Mouse (Mus musculus): ENCODE measurements around the gene Utf1. TPM values are rescaled to one million over a fixed set of nuclear protein-coding genes. Genes with fewer than 3 reads are reported as not detected.
A peak's percentile ranks its signal among the peaks of the same experiment; 100 is the strongest.

The Utf1 gene
- polyA plus RNA-seq, 2 experiments = not detected

- DNase-seq (ENCODE audit: low read depth in 3 of 3, low spot score in 3 of 3) (peak in 2 of 3 experiments; percentile 33 to 44), ATAC-seq (ENCODE audit: insufficient read depth) (no peak)
- peaks cover 24% of the 10 kb centered on the region for H3K36me3 ChIP-seq (replicated peaks; ENCODE audit: control insufficient read depth, insufficient read depth, low read depth)
- no peak overlapping the region for H3K27ac ChIP-seq
- H3K27me3 ChIP-seq (ENCODE audit: control insufficient read depth, insufficient read depth, low read length) = no peaks in the 10 kb centered on the region
- H3K4me1 ChIP-seq (replicated peaks; ENCODE audit: control insufficient read depth in 2 of 2, insufficient read depth in 2 of 2, low read length in 1 of 2) = no peaks in the 10 kb centered on the region
- H3K4me2 ChIP-seq (ENCODE audit: low read depth) = no peak overlapping the region
- WGBS (ENCODE audit: insufficient replicate concordance) = 32% methylated on average over 3 of the region's 3 CpGs
- TF ChIP-seq CTCF (IDR thresholded peaks at IDR 0.05; ENCODE audit: low read depth) (peak; percentile 77), EP300 (IDR thresholded peaks at IDR 0.05; ENCODE audit: low read depth) (no peak)
- no peak overlapping the region for H3K4me3 ChIP-seq (ENCODE audit: insufficient read depth in 1 of 2, low read depth in 2 of 2, low read length in 2 of 2)
- H3K9ac ChIP-seq (replicated peaks) = no peak overlapping the region
- no peaks in the 10 kb centered on the region for H3K9me3 ChIP-seq (ENCODE audit: control insufficient read depth, low read length)
Measured at GRCm38 (mm10) chr7:139994676-139995075, 51.1 kb downstream of the Utf1 start.

MicroRNAs within 50 kb of the gene (microRNA counts, 519-probe panel; counts per million panel counts)
- microRNA mmu-miR-202-3p (69.9 counts per million), microRNA mmu-miR-202-5p (69.9 counts per million)

Small RNA genes lying within 50 kb of the gene (microRNA-seq; reads per million reads assigned to microRNA genes)
- gene Mir202 (not detected), gene Mir7062 (not detected), gene mmu-mir-7686 (not detected)

Other genes with a start within 250 kb of the Utf1 start
- not detected in 2 replicates for gene Adgra1, start 109.6 kb upstream of the Utf1 start, polyA plus RNA-seq (2012; rRNA removed)
- not detected in 2 replicates for gene Adgra1, start 109.6 kb upstream of the Utf1 start, polyA plus RNA-seq (2014; fragmentation: Nextera tagmentation; extraction: Ambion mirVana)
- gene Kndc1, start 49.1 kb upstream of the Utf1 start, polyA plus RNA-seq (2012; rRNA removed) = 0.01 and 0.04 TPM in 2 replicates
- not detected in 2 replicates for gene Kndc1, start 49.1 kb upstream of the Utf1 start, polyA plus RNA-seq (2014; fragmentation: Nextera tagmentation; extraction: Ambion mirVana)
- 0.04 TPM in 1 of 2 replicates, not detected in the other for gene 6430531B16Rik, start 35.0 kb downstream of the Utf1 start, polyA plus RNA-seq (2012; rRNA removed)
- gene 6430531B16Rik, start 35.0 kb downstream of the Utf1 start, polyA plus RNA-seq (2014; fragmentation: Nextera tagmentation; extraction: Ambion mirVana) = not detected in 2 replicates
- 0.83 and 0.98 TPM in 2 replicates for gene Adam8, start 48.8 kb downstream of the Utf1 start, polyA plus RNA-seq (2012; rRNA removed)
- gene Adam8, start 48.8 kb downstream of the Utf1 start, polyA plus RNA-seq (2014; fragmentation: Nextera tagmentation; extraction: Ambion mirVana) = 0.34 and 0.46 TPM in 2 replicates
- gene Zfp511, start 92.6 kb downstream of the Utf1 start, polyA plus RNA-seq (2012; rRNA removed) = 19.8 and 25.6 TPM in 2 replicates
- 16.9 and 20.0 TPM in 2 replicates for gene Zfp511, start 92.6 kb downstream of the Utf1 start, polyA plus RNA-seq (2014; fragmentation: Nextera tagmentation; extraction: Ambion mirVana)
- 17.4 and 19.3 TPM in 2 replicates for gene Tubgcp2, start 92.9 kb downstream of the Utf1 start, polyA plus RNA-seq (2012; rRNA removed)
- 21.6 and 25.3 TPM in 2 replicates for gene Tubgcp2, start 92.9 kb downstream of the Utf1 start, polyA plus RNA-seq (2014; fragmentation: Nextera tagmentation; extraction: Ambion mirVana)
- not detected in 2 replicates for gene Msx3, start 105.3 kb downstream of the Utf1 start, polyA plus RNA-seq (2012; rRNA removed)
- not detected in 2 replicates for gene Msx3, start 105.3 kb downstream of the Utf1 start, polyA plus RNA-seq (2014; fragmentation: Nextera tagmentation; extraction: Ambion mirVana)
- gene Caly, start 138.8 kb downstream of the Utf1 start, polyA plus RNA-seq (2012; rRNA removed) = 0.19 TPM in 1 of 2 replicates, not detected in the other
- gene Caly, start 138.8 kb downstream of the Utf1 start, polyA plus RNA-seq (2014; fragmentation: Nextera tagmentation; extraction: Ambion mirVana) = not detected in 2 replicates
- 0.87 TPM in 1 of 2 replicates, not detected in the other for gene Prap1, start 149.6 kb downstream of the Utf1 start, polyA plus RNA-seq (2012; rRNA removed)
- gene Prap1, start 149.6 kb downstream of the Utf1 start, polyA plus RNA-seq (2014; fragmentation: Nextera tagmentation; extraction: Ambion mirVana) = not detected in 2 replicates
- 6.3 and 6.7 TPM in 2 replicates for gene Fuom, start 158.7 kb downstream of the Utf1 start, polyA plus RNA-seq (2012; rRNA removed)
- gene Fuom, start 158.7 kb downstream of the Utf1 start, polyA plus RNA-seq (2014; fragmentation: Nextera tagmentation; extraction: Ambion mirVana) = 7.7 and 9.2 TPM in 2 replicates
- gene Paox, start 172.0 kb downstream of the Utf1 start, polyA plus RNA-seq (2012; rRNA removed) = 4.2 and 5.4 TPM in 2 replicates
- 10.4 and 10.5 TPM in 2 replicates for gene Paox, start 172.0 kb downstream of the Utf1 start, polyA plus RNA-seq (2014; fragmentation: Nextera tagmentation; extraction: Ambion mirVana)
- gene Echs1, start 172.7 kb downstream of the Utf1 start, polyA plus RNA-seq (2012; rRNA removed) = 36.5 and 45.7 TPM in 2 replicates
- gene Echs1, start 172.7 kb downstream of the Utf1 start, polyA plus RNA-seq (2014; fragmentation: Nextera tagmentation; extraction: Ambion mirVana) = 97.2 and 99.0 TPM in 2 replicates
- gene Mtg1, start 193.8 kb downstream of the Utf1 start, polyA plus RNA-seq (2012; rRNA removed) = 10.1 and 14.6 TPM in 2 replicates
- 17.3 and 18.5 TPM in 2 replicates for gene Mtg1, start 193.8 kb downstream of the Utf1 start, polyA plus RNA-seq (2014; fragmentation: Nextera tagmentation; extraction: Ambion mirVana)
- 0.01 TPM in 1 of 2 replicates, not detected in the other for gene Sprn, start 211.1 kb downstream of the Utf1 start, polyA plus RNA-seq (2012; rRNA removed)
- not detected in 2 replicates for gene Sprn, start 211.1 kb downstream of the Utf1 start, polyA plus RNA-seq (2014; fragmentation: Nextera tagmentation; extraction: Ambion mirVana)
- gene Olfr522, start 221.0 kb downstream of the Utf1 start, polyA plus RNA-seq (2012; rRNA removed) = not detected in 2 replicates
- not detected in 2 replicates for gene Olfr522, start 221.0 kb downstream of the Utf1 start, polyA plus RNA-seq (2014; fragmentation: Nextera tagmentation; extraction: Ambion mirVana)
- gene Olfr523, start 229.4 kb downstream of the Utf1 start, polyA plus RNA-seq (2012; rRNA removed) = not detected in 2 replicates
- not detected in 2 replicates for gene Olfr523, start 229.4 kb downstream of the Utf1 start, polyA plus RNA-seq (2014; fragmentation: Nextera tagmentation; extraction: Ambion mirVana)

All from liver, embryonic 14.5 days (tissue).